Mouse (Mus musculus) limb, embryonic 10.5 days (tissue): ENCODE results near the gene Timm50. TPM values are rescaled to one million over a fixed set of nuclear protein-coding genes. Genes with fewer than 3 reads are reported as not detected.

ENCODE experiments used
- polyA plus RNA-seq: library from polyadenylated mRNA; unstranded; fragments of >200 nt; fragmentation: Nextera tagmentation; extraction: Ambion mirVana; gene quantifications from 2 replicates; pipeline ENCODE4 v1.2.1, GENCODE M21; 2016

Timm50 gene
- polyA plus RNA-seq, 1 experiment from 2014 or later: 223 TPM

Other genes starting within 250 kb of the Timm50 start
- 0.31 and 0.36 TPM in 2 replicates for gene Fcgbp, start 240.8 kb downstream of the Timm50 start, polyA plus RNA-seq
- 0.01 TPM in 1 of 2 replicates, not detected in the other for gene 9530053A07Rik, start 182.6 kb downstream of the Timm50 start, polyA plus RNA-seq
- gene Fbl, start 142.4 kb downstream of the Timm50 start, polyA plus RNA-seq: 166 and 214 TPM in 2 replicates
- gene Dyrk1b, start 132.6 kb downstream of the Timm50 start, polyA plus RNA-seq: 13.4 and 21.0 TPM in 2 replicates
- 2.9 and 3.9 TPM in 2 replicates for gene Eid2, start 44.2 kb downstream of the Timm50 start, polyA plus RNA-seq
- 7.6 and 11.2 TPM in 2 replicates for gene Eid2b, start 34.3 kb downstream of the Timm50 start, polyA plus RNA-seq
- gene Selenov, start 20.9 kb downstream of the Timm50 start, polyA plus RNA-seq: not detected in 2 replicates
- 0.56 and 2.3 TPM in 2 replicates for gene Dll3, start 9.8 kb downstream of the Timm50 start, polyA plus RNA-seq
- gene Supt5, start 26.7 kb upstream of the Timm50 start, polyA plus RNA-seq: 123 and 124 TPM in 2 replicates
- 972 and 1,174 TPM in 2 replicates for gene Rps16, start 38.6 kb upstream of the Timm50 start, polyA plus RNA-seq
- gene Plekhg2, start 60.5 kb upstream of the Timm50 start, polyA plus RNA-seq: 90.5 and 118 TPM in 2 replicates
- 7.5 and 7.9 TPM in 2 replicates for gene Zfp36, start 68.2 kb upstream of the Timm50 start, polyA plus RNA-seq
- 65.1 and 67.0 TPM in 2 replicates for gene Med29, start 80.6 kb upstream of the Timm50 start, polyA plus RNA-seq
- 81.3 and 91.5 TPM in 2 replicates for gene Paf1, start 80.9 kb upstream of the Timm50 start, polyA plus RNA-seq
- 6.8 and 7.7 TPM in 2 replicates for gene Gmfg, start 125.4 kb upstream of the Timm50 start, polyA plus RNA-seq
- 4.1 and 5.0 TPM in 2 replicates for gene Lrfn1, start 139.9 kb upstream of the Timm50 start, polyA plus RNA-seq
- not detected in 2 replicates for gene Ifnl2, start 198.4 kb upstream of the Timm50 start, polyA plus RNA-seq
- gene Ifnl3, start 210.8 kb upstream of the Timm50 start, polyA plus RNA-seq: not detected in 2 replicates
- not detected in 2 replicates for gene Sycn, start 228.8 kb upstream of the Timm50 start, polyA plus RNA-seq
- not detected in 2 replicates for gene Nccrp1, start 235.2 kb upstream of the Timm50 start, polyA plus RNA-seq